Mouse (Mus musculus): ENCODE data around the gene Cenpl.

DNA sequence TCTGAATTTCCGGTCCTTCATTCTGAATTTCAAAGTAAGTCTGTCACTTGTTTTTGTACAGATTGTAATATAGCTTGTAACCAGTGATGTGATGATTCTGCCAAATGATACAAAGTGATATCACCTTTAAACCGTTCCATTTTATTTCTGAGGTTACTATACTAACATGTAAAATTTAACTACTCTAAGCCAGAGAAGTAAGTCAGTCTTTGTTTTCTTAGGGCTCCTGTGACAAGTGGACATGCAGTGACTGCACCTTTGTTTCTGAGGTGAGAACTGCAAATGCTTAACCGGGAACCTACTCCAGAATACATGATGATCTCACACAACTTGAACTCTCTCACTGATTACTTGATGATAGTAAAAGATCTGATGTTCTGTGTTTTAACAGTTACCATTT, 32.5 kb upstream of the Cenpl start:
- TF ChIP-seq CTCF (IDR thresholded peaks at IDR 0.05; ENCODE audit: low read depth, low read length) (no peak), POLR2A (IDR thresholded peaks at IDR 0.05; ENCODE audit: extremely low read depth, insufficient read depth, low read length) (no peak)
